Mouse (Mus musculus) gastrocnemius, adult 2 months (tissue): ENCODE measurements around the gene Mrpl51. TPM values are rescaled to one million over a fixed set of nuclear protein-coding genes. Genes with fewer than 3 reads are reported as not detected.
A peak's percentile ranks its signal among the peaks of the same experiment; 100 is the strongest.

Experiments
- DNase-seq: peaks from one replicate; pipeline ENCODE4 v3.0.0; 2022
- H3K27ac ChIP-seq: fragments of 200-600 bp; 2 replicates; pipeline ENCODE4 v1.8.1; 2022; ENCODE audit warnings: mild to moderate bottlenecking
- H3K4me3 ChIP-seq: fragments of 200-600 bp; 2 replicates; pipeline ENCODE4 v1.8.1; 2022; ENCODE audit warnings: mild to moderate bottlenecking, moderate library complexity
- CTCF ChIP-seq: fragments of 200-600 bp; IDR thresholded peaks from 2 replicates; pipeline ENCODE4 v1.8.1; 2022; ENCODE audit warnings: antibody characterized with exemption, mild to moderate bottlenecking, moderate library complexity
- intact Hi-C: fragments of 180-260 bp; cut with DNase I; formaldehyde crosslinking; loops from one replicate; pipeline ENCODE4 v1.15.1; 2025
- total RNA-seq, 2 experiments: library from RNA; stranded (reverse); gene quantifications; 2 replicates each; pipeline ENCODE4 v1.2.3; 2021

The Mrpl51 gene
- total RNA-seq, 2 experiments from 2014 or later, result 214 to 262 TPM

GRCm38 (mm10) chr6:125149569-125149950, 42.0 kb upstream of the Mrpl51 start:
- Histone ChIP-seq H3K4me3 (peak overlapping the region; percentile 79), H3K27ac (peak overlapping the region; percentile 94)
- intact Hi-C loops, result loop anchor here (2.0 to 5.0 kb wide), 2 partner anchors 17 to 83 kb away; partner anchors contain the start of genes Gapdh and Tapbpl
- TF ChIP-seq CTCF, result no peak
- DNase-seq, result no peak

- DNase-seq, result peak; percentile 85
- intact Hi-C loops, result no loop called here
- no peak for TF ChIP-seq CTCF
- no peak overlapping the region for H3K4me3 ChIP-seq
- peak overlapping the region; percentile 94 for H3K27ac ChIP-seq
These were observed 39.2 kb upstream of the Mrpl51 start for GRCm38 (mm10) chr6:125152212-125153017.

GRCm38 (mm10) chr6:125153018-125153389, 38.6 kb upstream of the Mrpl51 start:
- H3K4me3 ChIP-seq, result no peak overlapping the region
- peak overlapping the region; percentile 94 for H3K27ac ChIP-seq
- DNase-seq, result peak; percentile 35
- intact Hi-C loops, result no loop called here
- TF ChIP-seq CTCF, result no peak

GRCm38 (mm10) chr6:125153682-125154081, 37.9 kb upstream of the Mrpl51 start:
- peak overlapping the region; percentile 13; the same call in 1 of the 2 replicates for H3K27ac ChIP-seq
- H3K4me3 ChIP-seq, result no peak overlapping the region
- intact Hi-C loops, result no loop called here
- no peak for TF ChIP-seq CTCF
- no peak for DNase-seq

GRCm38 (mm10) chr6:125154550-125154949, 37.1 kb upstream of the Mrpl51 start:
- no peak for DNase-seq
- peak overlapping the region; percentile 58; the same call in 1 of the 2 replicates for H3K27ac ChIP-seq
- no peak overlapping the region for H3K4me3 ChIP-seq
- peak; percentile 50 for TF ChIP-seq CTCF
- intact Hi-C loops, result no loop called here

GRCm38 (mm10) chr6:125155262-125155661, 36.3 kb upstream of the Mrpl51 start:
- TF ChIP-seq CTCF, result no peak
- DNase-seq, result no peak
- intact Hi-C loops, result no loop called here
- H3K4me3 ChIP-seq, result no peak overlapping the region; the same call in 1 of the 2 replicates
- H3K27ac ChIP-seq, result peak overlapping the region; percentile 58

- H3K27ac ChIP-seq, result peak overlapping the region; percentile 58; the same call in 1 of the 2 replicates
- H3K4me3 ChIP-seq, result no peak overlapping the region
- no peak for DNase-seq
- TF ChIP-seq CTCF, result no peak
- intact Hi-C loops, result no loop called here
These were observed 35.1 kb upstream of the Mrpl51 start for GRCm38 (mm10) chr6:125156491-125156890.

- no peak for TF ChIP-seq CTCF
- intact Hi-C loops, result no loop called here
- Histone ChIP-seq H3K27ac (0 out of 2 replicates have a peak overlapping the region, but pooled peaks have one; percentile 17), H3K4me3 (no peak overlapping the region)
- DNase-seq, result peak; percentile 18
These were observed 34.5 kb upstream of the Mrpl51 start for GRCm38 (mm10) chr6:125156903-125157614.

GRCm38 (mm10) chr6:125158944-125159492, 32.6 kb upstream of the Mrpl51 start:
- Histone ChIP-seq H3K27ac (no peak overlapping the region), H3K4me3 (no peak overlapping the region)
- TF ChIP-seq CTCF, result no peak
- DNase-seq, result no peak
- intact Hi-C loops, result no loop called here

- no peak for DNase-seq
- Histone ChIP-seq H3K4me3 (no peak overlapping the region), H3K27ac (peak overlapping the region; percentile 99)
- TF ChIP-seq CTCF, result no peak
- intact Hi-C loops, result no loop called here
These were observed 31.6 kb upstream of the Mrpl51 start for GRCm38 (mm10) chr6:125159773-125160557.

- DNase-seq, result peak; percentile 64
- Histone ChIP-seq H3K4me3 (no peak overlapping the region), H3K27ac (peak overlapping the region; percentile 99)
- TF ChIP-seq CTCF, result no peak
- intact Hi-C loops, result no loop called here
These were observed 31.1 kb upstream of the Mrpl51 start for GRCm38 (mm10) chr6:125160558-125160853.
